Mouse (Mus musculus) regulatory T cell (primary cell): ENCODE results near the gene Gm42715.

Experiments used
- in situ Hi-C: fragments of 300-600 bp; cut with MboI, MseI; formaldehyde crosslinking; loops from one replicate; pipeline ENCODE4 v1.15.1; 2025; ENCODE audit warnings: high pct_unique_total_duplicates

Gm42715 gene

GRCm38 (mm10) chr7:127583260-127583659, 63.9 kb downstream of the Gm42715 start:
- in situ Hi-C loops, result no loop called here

- in situ Hi-C loops, result no loop called here
These were observed 65.6 kb downstream of the Gm42715 start for GRCm38 (mm10) chr7:127585031-127585430.

GRCm38 (mm10) chr7:127586149-127586548, 66.8 kb downstream of the Gm42715 start:
- in situ Hi-C loops, result no loop called here

- in situ Hi-C loops, result no loop called here
These were observed 67.8 kb downstream of the Gm42715 start for GRCm38 (mm10) chr7:127587196-127587595.

DNA sequence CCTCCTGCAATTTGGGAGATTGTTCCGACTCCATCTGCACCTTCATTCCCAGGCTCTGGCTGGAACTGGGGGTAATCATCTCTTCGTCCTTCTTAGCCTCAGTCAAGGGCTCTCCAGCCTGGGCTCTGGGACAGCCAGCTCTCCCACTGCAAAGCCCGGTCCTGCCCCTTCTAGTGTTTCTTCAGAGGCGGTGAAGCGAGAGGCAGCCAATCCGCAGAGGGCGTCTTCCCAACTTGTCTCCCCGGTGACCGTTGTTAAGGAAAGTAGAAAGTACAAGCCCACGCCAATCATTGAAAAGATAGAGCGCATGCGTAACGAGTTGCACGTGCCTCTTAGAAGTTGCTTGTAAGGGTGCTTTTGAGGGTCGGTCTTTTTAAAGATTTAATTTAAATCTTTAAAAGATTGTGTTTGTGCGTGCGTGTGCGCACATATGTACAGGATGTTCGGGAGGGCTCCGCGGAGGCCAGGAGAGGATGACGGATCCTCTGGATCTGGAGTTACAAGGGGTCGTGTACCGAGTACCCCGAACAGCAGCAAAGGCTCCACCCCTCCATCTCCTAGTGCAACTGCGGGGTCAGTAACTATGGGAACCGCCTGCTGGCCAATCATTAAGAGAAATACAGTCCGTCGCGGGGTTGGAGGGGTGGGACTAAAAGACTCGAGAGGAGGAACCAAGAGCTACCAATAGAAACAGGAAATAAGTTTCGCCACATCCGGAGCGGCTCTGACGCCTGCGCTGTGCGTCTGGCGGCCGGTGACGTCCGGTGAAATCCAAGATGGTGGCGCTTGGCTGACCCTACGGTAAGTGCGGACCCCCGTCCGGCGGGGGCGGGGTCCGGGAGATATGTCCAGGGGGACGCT, 68.9 kb downstream of the Gm42715 start, which contains the start of the genes Ccdc189 and Rnf40:
TSS of gene Ccdc189 (minus strand) at position 585 of the 861 bp plus-strand sequence.
TSS of gene Rnf40 (plus strand) at position 757 of the 861 bp plus-strand sequence.
- in situ Hi-C loops, result no loop called here

GRCm38 (mm10) chr7:127588901-127589300, 69.5 kb downstream of the Gm42715 start:
- in situ Hi-C loops, result no loop called here

DNA sequence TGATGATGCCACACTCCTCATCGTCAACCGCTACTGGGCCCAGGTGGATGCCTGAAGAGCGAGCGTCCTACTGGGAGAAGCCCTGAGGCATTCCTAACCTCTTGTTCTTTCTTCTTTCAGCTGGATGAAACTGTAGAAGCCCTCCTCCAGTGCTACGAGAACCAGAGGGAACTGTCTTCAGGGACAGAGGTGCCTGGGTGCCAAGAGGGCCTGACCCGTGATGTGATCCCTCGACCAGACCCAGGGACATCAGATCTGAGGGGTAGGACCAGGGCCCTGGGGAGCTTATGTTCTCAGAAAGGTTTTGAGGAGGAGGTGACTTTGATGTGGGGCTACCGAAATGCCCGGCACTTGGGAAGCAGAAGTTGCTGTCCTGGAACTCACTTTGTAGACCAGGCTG, 70.3 kb downstream of the Gm42715 start:
- in situ Hi-C loops, result no loop called here

GRCm38 (mm10) chr7:127591108-127591507, 71.7 kb downstream of the Gm42715 start:
- in situ Hi-C loops, result no loop called here

- in situ Hi-C loops, result no loop called here
These were observed 73.2 kb downstream of the Gm42715 start for GRCm38 (mm10) chr7:127592575-127592974.

GRCm38 (mm10) chr7:127596747-127597146, 77.4 kb downstream of the Gm42715 start:
- in situ Hi-C loops, result loop anchor here (5.0 kb wide), 1 partner anchor 61 kb away; no protein-coding TSS in a partner anchor

DNA sequence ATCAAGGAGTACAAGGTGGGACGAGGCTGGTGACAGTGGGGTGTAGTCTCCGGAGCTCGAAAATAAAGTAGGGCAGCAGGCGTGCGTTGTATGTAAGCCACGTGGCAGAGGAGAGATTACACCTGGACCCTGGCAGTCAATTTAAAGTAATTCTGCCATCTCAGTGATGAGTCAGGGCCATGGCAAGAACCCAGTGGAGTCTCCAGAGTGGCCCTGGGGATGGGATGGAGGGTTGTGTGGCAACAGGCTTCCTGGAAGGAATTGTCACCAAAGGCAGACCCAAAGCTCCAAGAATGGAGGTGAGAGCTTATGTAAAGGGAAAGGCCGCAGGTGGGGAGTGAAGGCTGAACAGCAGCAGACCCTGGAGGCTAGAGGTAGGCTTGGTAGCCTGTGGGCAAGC, 81.2 kb downstream of the Gm42715 start:
- in situ Hi-C loops, result no loop called here

DNA sequence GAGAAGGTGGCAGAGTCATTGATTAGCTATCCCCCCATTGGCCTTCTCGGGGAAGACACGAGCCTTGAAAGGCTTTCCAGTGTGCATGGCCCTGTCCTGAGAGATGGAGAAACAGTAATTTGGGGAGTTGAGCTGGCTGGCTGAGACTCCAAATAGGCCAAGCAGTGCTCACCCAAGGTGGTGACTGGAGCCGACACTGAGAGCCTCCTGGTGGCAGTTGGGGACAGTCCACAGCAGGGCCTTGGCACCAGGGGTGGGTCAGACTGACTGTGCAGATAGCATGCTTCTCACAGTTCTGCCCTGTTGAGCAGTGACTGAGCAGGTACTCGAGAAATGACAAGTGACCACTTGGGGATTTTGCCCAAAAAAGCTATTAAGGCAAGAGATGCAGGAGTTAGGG, 82.4 kb downstream of the Gm42715 start:
- in situ Hi-C loops, result no loop called here

DNA sequence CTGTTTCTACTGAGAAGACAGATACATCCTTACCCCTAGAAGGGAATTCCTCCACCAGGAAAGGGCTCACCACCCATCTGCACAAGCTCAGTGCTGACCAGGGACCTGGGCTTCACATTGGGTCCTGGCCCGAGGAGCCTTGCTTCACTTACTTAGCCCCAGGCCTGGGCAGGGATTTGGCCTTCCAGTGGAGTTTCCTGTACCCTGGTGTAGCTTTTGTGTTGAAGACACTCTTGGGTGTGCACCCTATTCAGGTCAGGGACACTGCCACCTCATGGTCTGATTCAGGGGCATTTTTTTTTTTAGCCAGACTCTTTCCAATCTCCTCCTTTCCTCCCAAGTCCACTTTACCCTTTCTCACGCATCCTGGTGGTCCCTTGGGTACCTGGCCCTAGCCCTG, 83.5 kb downstream of the Gm42715 start:
- in situ Hi-C loops, result no loop called here

DNA sequence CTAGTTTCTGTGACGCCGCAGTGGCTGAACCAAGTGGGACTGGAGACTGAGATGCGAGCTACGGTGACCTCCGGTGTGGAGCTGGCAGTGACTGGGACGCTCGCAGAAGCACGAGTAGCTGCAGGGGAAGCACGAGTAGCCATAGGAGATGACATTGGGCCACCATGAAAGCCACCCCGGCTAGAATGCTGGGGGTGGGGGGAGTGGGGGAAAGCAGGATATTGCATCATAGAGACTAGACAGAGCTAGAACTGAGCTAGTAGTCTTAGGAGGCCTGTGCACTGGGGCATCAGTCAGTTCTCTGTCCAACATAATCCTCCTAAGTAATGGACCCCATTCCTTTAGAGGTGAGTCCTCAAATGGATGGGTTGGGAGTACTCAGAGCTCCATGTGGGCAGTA, 84.9 kb downstream of the Gm42715 start:
- in situ Hi-C loops, result no loop called here

DNA sequence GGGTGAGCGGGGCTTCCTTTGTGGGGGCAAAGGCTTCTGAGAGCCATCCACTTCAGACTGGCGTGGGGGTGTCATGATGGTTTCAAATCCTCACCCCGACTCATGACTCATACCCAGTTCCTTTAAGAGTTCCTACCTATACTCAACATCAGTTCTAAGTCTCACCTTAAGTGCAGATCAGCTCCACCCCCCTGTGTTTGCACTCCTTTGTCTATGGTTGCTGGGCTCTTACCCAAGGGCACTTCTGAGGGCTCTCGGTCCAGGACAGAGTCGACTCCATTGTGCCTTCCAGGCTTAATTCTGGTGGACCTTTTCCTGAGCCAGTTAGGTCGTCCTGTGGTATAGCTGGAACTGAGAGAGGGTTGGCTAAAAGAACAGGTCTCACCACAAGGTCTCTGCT, 87.8 kb downstream of the Gm42715 start:
- in situ Hi-C loops, result no loop called here

DNA sequence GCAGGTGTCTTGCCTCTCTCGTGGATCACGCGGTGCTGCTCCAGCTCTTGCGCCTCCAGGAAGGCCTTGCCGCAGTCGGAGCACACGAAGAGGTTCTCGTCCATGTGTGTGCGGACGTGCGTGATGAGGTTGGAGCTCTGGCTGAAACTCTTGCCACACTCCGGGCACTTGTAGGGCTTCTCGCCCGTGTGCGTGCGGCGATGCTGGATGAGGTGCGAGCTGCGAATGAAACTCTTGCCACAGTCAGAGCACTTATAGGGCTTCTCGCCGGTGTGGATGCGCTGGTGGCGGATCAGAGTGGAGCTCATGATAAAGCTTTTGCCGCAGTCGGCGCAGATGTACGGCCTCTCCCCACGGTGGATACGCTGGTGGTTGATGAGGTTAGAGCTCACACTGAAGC, 91.6 kb downstream of the Gm42715 start:
- in situ Hi-C loops, result no loop called here

DNA sequence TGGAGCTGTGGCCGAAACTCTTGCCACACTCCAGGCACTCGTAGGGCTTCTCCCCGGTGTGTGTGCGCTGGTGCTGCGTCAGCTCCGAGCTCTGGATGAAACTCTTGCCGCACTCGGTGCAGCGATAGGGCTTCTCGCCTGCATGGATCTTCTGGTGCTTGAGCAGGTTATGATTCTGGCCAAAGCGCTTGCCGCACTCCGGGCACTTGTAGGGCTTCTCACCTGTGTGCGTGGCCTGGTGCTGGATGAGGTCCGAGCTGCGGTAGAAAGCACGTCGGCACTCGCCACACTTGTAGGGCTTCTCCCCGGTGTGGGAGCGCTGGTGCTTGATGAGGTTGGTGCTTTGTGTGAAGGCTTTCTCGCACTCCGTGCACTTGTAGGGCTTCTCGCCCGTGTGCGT, 92.2 kb downstream of the Gm42715 start:
- in situ Hi-C loops, result no loop called here

- in situ Hi-C loops, result no loop called here
These were observed 94.1 kb downstream of the Gm42715 start for GRCm38 (mm10) chr7:127613501-127613900.

DNA sequence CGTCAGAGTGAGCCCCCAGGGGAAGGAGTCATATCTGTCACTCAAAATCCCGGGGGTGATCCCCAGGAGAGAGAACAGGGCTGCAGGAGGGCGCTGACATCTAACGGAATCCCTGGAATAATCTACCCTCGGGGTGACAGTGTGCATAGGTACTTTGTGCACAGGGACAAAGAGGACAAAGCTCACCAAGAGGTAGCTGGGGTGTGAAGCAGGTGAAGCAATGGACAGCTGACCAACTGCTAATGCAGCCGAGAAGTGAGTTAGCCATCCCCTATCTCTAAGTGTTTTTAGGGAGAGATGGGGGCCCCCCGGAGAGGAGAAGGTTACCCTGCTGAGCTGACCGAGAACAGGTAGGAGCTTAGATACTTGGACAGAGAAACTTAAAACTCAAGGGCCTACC, 94.7 kb downstream of the Gm42715 start:
- in situ Hi-C loops, result no loop called here

GRCm38 (mm10) chr7:127614511-127614890, 95.1 kb downstream of the Gm42715 start:
- in situ Hi-C loops, result no loop called here

GRCm38 (mm10) chr7:127614891-127615843, 95.8 kb downstream of the Gm42715 start, which contains the start of gene Zfp629:
Gene Zfp629, minus strand, starts transcription at chr7:127615797.
- in situ Hi-C loops, result no loop called here

GRCm38 (mm10) chr7:127616336-127616735, 97.0 kb downstream of the Gm42715 start:
- in situ Hi-C loops, result no loop called here
